Mouse (Mus musculus) adrenal gland, postnatal 10 days (tissue): ENCODE results near the gene Olfr504. TPM values are rescaled to one million over a fixed set of nuclear protein-coding genes. Genes with fewer than 3 reads are reported as not detected.
"Not testable (repeated sequence)": the region's sequence is repeated elsewhere in the genome, so short reads cannot be mapped to it uniquely, and the experiment has no call there.

Source experiments
- DNase-seq: peaks from one replicate; pipeline ENCODE4 v3.0.0; 2021; ENCODE audit warnings: mixed read lengths
- long read RNA-seq, 2 experiments: library from polyadenylated mRNA; stranded (forward); transcript quantifications; one replicate each; pipeline ENCODE4 v2.0.0; 2021
- total RNA-seq, 2 experiments: library from RNA; stranded (reverse); gene quantifications; 2 replicates each; pipeline ENCODE4 v1.2.3; 2021

The Olfr504 gene
- total RNA-seq: not detected
- long read RNA-seq, experiment 1: 0 reads
- long read RNA-seq, experiment 2: 0 reads

DNA sequence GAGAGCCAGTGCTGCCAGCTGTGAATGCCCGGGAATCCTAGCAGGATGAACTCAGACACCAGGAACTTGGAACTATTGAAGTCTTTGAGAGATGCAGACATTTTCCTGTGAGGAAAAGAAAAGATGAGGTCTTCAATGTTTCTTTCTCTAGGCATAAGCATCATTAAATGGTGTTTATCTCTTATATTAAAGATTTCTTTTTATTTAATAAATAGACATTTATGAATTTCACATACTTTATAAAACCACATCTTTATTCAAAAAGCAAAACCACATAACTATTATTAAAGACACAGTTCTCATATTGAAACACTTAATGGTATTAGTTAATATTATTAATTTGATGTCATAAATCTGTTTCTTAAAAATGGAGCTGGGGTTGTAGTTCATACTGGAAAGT is at the start of gene Olfr504:
TSS of gene Olfr504 (minus strand) at position 101 of the 400 bp plus-strand sequence.
- no peak for DNase-seq

DNA sequence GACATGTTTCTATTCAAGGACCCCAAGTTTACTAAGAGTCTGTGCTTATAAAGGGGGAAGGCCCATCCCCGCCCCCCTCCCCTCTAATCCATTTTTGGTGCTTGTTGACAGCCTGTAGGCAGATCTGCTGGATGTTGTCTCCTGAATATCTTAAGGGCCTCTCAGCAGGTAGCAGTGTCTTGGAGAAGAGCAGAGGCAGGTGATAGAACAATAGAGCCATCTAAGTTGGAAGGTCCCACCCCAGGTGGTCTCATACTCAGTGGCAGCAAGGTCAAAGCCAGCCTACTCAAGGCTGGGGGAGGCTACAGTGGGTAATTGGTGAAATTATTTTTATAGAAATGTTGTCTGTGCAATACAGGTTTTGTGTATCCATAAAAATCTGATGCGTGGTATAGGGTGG is 48.5 kb upstream of the Olfr504 start:
- no peak for DNase-seq

DNA sequence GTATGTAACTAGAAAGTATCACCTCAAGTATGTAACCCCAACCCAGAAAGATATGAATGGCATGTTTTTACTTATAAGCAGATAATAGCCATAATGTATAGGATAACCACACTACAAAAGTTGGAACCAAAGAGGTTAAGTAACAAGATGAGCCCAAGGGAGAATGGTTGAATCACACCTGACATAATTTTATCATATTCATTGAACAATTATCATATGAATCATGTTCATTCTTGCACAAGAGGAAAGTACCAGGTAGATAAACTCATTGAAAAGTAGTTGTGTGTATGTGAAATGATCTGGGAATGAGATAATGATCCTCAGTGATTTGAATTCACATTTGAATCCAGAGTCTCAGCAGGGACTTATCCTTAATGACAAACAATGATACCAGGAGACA is 44.9 kb upstream of the Olfr504 start, which contains the start of gene Olfr506:
TSS of gene Olfr506 (plus strand) at position 301 of the 400 bp plus-strand sequence.
- no peak for DNase-seq

DNA sequence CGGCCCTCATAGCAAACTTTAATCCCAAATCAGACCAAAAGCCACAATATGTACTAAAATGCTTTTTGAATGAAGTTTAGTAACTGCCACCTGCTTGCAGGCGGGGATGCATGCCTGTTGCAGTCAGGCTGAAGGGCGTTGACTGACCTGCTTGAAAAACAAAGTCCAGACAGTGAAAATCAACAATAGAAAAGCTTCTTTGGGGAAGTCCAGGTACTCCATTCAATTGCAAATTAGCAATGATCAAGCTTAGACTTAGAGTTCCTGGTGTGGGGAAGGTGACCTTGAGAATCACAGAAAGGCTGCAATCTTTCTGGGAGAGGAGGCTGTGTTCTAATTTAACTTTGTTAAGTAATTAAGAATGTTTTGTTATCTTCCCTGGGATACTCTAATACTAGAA is 36.3 kb upstream of the Olfr504 start:
- not testable (repeated sequence) for DNase-seq

DNA sequence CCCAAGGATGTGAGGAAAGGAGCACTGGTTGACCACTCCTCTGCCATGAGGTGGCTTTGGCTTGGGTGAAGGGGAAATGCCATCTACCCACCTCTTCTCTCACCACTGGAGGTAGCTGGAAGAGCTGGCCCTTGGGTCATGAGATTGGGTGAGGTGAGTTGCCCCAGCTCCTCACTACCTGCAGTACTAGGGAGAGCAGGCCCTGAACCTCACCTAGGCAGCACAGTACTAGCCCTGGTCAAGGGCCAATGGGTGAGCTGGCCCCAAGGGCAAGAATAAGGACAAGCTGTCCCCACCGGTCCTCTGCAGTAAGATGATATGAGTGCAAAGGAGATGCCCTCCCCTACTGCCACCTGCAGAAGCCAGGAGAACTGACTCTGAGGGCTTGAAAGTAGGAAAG is 24.2 kb upstream of the Olfr504 start:
- no peak for DNase-seq

DNA sequence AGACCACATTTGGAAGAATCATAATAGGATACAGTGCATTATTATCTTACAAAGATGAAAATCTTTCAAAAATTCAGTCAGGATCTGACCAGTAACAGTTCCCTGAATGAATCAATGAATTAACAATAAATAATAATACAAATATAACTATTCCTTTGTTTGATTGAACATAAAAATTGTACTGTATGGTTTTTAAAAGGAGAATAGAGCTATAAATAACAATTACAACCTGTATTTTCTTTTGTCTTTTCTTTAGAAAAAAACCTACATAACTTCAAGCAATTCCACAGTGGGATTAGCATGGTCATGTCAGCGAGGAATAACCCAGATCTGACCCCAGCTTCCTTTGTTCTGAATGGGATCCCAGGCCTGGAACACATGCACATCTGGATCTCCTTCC is 21.4 kb downstream of the Olfr504 start, which contains the start of gene Olfr503:
TSS of gene Olfr503 (plus strand) at position 301 of the 400 bp plus-strand sequence.
- DNase-seq: not testable (repeated sequence)

DNA sequence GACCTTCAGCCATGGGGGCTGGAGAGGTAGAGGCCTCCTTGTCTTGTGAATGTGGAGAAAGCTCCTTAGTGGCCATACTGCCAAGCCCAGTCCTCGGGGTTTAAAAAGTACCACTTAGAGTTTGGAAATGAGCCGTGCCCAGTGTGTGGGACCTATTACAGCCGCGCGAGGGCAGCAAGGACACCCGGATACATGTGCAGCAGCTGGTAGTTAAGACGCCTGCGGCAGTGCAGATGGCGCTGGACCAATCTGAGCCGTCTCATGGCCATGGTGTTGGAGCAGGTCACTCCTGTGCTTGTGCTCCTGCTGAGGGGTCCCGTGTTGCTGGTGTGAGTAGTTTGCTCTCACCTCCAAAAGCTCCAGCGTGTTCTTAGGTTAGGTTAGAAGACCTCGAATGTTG is 23.2 kb downstream of the Olfr504 start:
- DNase-seq: no peak

DNA sequence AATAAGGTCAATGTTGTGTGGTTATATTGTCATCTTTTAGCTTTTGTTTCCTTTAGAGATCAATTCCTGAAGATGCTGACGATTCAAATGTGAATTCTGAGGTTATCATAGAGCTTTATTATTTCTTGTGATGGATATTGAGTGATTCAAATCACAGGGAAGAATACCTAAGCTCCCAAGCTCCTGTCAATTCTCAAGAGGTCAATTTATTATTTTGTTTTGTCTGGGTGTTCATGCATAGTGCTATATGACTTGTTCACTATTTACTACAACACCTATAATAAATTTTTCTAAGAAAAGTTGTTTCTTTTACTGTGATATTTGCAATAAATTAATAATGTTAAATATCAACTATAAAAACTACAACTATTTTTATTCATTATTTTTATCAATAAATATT is 40.6 kb downstream of the Olfr504 start, which contains the start of gene Olfr502:
TSS of gene Olfr502 (minus strand) at position 101 of the 400 bp plus-strand sequence.
- no peak for DNase-seq

Other genes starting within 250 kb of the Olfr504 start
- gene Olfr492, start 242.1 kb downstream of the Olfr504 start, total RNA-seq: not detected
- gene Olfr493, start 218.8 kb downstream of the Olfr504 start, total RNA-seq: not detected
- not detected for gene Olfr494, start 200.5 kb downstream of the Olfr504 start, total RNA-seq
- not detected for gene Olfr495, start 172.6 kb downstream of the Olfr504 start, total RNA-seq
- not detected for gene Olfr497, start 145.4 kb downstream of the Olfr504 start, total RNA-seq
- not detected for gene Olfr498, start 100.5 kb downstream of the Olfr504 start, total RNA-seq
- gene Olfr502, start 40.7 kb downstream of the Olfr504 start, total RNA-seq: not detected
- not detected for gene Olfr503, start 21.3 kb downstream of the Olfr504 start, total RNA-seq
- gene Olfr506, start 45.0 kb upstream of the Olfr504 start, total RNA-seq: not detected
- gene Olfr507, start 56.0 kb upstream of the Olfr504 start, total RNA-seq: not detected
- gene Olfr508, start 64.2 kb upstream of the Olfr504 start, total RNA-seq: not detected
- not detected for gene Olfr509, start 86.1 kb upstream of the Olfr504 start, total RNA-seq
- not detected for gene Olfr510, start 100.6 kb upstream of the Olfr504 start, total RNA-seq
- gene Olfr512, start 147.5 kb upstream of the Olfr504 start, total RNA-seq: not detected
- gene Olfr513, start 185.2 kb upstream of the Olfr504 start, total RNA-seq: not detected